Mouse (Mus musculus) kidney, adult 8-10 months (tissue): Measurements from ENCODE around the gene Myo1g.

Experiments used
- DNase-seq, 2 experiments: peaks; one replicate each; pipeline ENCODE4 v3.0.0; 2022

Gene Myo1g

DNA sequence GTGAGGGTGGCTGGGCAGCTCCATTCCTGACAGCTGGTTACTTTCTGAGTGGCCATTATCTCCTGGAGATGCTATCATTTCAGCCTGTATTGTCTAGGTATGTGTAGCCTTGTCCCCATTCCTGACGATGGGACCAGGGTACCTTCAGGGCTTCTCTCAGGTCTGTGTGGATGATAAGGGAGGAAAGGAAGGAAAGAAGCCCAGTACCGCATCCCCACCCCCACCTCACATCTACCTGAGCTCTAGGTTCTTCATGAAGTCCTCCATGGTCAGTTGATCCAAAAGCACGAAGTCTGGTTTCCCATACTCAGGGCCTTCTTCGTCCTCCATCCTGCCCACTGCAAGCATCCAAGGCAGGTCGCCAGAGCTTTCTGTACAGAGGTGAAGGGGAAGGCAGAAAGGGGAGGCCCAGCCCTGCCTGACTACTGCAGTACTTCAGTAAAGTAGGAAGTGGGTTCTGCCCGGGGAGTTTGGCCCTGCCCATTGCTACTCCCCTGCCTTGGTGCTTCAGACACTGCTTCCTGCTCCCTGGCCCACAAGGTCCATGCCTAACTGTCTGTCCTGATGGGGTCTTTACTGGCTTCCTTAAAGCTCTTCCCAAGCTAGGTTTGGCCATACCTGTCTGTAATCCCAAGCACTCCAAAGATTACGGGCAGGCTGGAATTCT lies at the start of gene Myo1g:
Myo1g (minus strand) TSS at position 459 of the 667 bp plus-strand sequence.
- DNase-seq: no peak

GRCm38 (mm10) chr11:6569410-6569777 lies 48.6 kb upstream of the Myo1g start:
- DNase-seq: no peak

GRCm38 (mm10) chr11:6568584-6569409 lies 48.0 kb upstream of the Myo1g start:
- no peak for DNase-seq

GRCm38 (mm10) chr11:6567951-6568350 lies 47.2 kb upstream of the Myo1g start:
- DNase-seq: no peak

- no peak for DNase-seq
These were observed 45.7 kb upstream of the Myo1g start for GRCm38 (mm10) chr11:6566496-6566895.

DNA sequence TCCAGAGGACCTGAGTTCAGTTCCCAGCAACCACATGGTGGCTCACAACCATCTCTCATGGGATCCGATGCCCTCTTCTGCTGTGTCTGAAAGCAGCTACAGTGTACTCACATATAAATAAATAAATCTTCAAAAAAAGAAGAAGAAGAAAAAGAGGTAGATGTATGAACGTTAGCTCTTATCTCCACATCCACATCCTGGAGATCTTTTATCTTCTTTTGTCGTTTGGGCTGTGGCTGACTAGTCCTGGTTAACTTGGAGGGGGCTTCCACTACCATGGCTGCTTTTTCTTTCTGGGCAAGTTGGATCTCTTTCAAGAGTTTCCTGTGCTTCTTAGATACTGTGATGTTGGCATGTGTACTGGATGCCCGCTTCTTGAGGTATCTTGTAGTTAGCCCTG lies 42.4 kb upstream of the Myo1g start:
- no peak for DNase-seq

GRCm38 (mm10) chr11:6562359-6562758 lies 41.6 kb upstream of the Myo1g start:
- DNase-seq: no peak

DNA sequence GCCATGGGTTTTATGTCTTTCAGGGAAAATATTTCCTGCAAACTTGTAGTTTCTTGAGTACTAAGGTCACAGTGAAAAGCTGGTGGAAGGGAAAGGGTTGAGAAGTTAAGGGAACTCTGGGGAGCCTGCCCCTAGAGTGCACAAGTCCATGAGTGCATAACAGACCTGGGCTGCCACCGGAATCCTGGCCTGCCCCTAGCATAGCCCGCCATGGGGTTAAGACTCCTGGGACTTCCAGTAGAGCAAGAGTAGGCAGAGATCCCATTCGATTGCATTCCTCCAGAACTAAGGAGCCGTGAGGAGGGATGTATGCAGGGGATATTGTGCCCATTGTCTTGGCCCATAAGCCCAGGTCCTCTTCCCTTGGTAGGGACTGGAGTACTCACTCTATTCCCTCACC lies 40.7 kb upstream of the Myo1g start:
- DNase-seq: no peak

DNA sequence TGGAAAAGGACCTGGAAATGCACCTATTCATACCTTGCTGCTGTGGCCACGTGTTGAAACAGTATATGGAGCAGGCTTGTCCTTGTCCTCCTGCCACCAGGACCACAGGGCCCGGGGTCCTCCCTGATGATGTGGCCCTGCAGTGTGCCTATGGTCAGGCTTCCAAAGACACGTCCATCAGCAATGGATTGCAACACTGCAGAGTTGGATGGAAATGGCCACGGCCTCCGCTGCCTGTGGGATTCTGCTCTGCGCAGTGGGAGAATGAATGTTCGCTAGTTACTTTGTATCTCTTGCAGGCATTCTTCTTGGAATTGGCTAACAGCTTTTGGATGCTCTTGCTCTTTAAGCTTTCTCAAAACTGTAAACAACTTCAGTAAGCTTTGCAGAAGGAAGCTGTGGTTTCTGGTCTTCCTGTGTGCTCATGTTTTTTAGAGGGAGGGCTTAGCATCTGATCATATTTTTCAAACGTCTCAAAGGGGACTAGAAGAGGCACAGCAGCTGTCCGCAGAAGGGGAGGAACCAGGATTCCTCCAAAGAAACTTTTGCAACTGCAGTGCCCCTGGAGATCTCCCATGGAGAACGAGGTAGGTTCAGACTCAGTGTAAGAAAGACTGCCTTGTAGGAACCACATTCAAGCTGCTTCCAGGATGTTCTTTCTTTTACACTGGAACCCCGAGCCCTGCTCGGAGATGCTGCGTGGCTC lies 40.0 kb upstream of the Myo1g start:
- DNase-seq: no peak

GRCm38 (mm10) chr11:6559996-6560395 lies 39.2 kb upstream of the Myo1g start:
- no peak for DNase-seq

- DNase-seq: no peak
These were observed 37.5 kb upstream of the Myo1g start for GRCm38 (mm10) chr11:6558234-6558633.

DNA sequence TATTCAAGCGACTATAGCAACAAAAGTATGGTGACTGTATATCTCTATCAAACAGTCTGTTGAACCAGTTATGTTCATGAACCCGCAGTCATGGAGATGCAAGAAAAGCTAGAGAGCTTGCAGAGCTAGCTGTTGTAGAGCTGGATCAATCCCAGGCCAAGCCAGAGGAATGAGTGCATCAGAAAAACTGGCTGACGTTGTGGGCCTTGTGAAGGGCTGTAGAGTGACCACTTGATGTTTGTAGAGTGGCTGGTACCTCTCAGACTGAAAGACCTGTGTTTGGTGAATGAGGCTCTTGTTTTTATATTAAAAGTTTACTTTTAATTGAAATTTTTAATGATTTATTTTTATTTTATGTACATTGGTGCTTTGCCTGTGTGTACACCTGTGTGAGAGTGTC lies 29.4 kb upstream of the Myo1g start:
- no peak for DNase-seq

DNA sequence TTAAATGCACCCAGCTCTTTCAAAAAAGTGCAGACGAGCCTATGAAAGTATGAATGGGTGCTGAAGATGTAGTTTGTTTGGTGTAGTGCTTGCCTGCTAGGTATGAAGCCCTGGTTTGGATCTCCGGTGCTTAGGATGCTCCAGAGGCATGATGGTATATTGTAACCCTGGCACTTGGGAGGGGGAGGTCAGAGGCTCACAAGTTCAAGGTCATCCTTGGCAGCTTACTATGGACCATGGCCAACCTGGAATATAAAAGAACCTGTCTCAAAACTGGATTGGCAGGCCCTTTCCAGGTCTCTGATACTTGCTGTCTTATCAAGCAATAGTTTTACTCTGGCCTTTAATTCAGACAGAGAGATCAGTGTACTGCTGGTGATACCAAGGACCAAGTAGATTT lies 29.0 kb upstream of the Myo1g start:
- DNase-seq: no peak

DNA sequence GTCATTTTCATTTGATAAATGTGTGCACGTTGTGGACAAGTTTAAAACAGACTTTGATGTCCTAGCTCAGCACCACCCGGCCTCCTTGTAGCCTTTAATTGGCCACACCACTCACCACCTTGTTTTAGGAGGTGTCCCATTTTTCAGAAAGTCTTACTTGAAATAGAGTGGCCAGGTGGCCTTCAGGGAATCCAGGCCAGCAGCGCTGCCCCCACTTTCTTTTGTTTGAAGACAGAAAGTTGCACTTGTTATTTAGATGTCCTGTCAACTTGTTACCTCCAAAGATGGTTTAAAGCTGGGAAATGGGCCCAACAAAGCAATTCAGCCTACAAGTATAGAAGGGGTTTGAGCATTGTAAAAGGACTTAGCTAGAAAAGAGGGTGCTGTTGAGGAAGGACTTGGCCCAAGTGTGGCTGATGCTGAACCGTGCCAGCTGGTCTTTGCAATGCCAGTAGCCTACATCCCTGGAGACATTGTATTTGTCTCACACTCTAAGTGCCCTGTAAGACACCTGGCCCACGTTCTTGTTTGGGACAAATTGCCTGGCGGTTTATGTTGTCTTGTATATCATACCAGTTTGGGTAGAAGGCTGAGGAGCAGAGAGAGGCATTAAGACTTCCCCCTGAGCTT lies 27.0 kb upstream of the Myo1g start:
- no peak for DNase-seq

DNA sequence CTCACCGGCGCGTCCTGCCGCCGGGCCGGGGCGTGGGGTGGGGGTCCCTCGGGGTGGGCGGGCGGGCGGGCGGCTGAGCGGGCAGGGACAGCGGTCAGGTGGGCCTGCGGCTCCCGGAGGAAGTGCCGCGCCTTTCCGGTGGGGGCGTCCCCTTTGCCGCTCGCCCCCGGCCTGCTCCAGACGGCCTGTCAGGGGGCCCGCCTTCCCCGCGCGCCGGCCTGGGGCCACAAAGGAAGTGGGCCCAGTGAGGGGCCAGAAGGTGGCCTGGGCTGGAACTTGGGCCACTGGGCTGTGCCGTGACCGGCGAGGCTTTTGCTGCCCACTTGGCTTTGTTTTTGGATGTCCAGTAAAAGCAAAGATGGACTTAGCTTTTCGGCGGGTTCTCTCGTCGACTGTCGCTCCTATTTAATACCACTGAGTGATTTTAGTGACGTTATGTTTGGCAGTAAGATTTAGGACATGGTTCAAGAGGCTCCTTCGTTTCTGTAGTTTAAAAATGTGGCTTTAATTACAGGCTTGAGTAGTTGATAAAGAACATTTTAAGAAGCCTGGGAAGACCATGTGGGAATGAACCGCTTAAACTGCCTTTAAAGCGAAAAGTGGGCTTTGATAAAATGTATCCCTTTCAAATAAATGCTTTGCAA lies 26.4 kb upstream of the Myo1g start:
- peak; percentile 55 to 59 for DNase-seq

DNA sequence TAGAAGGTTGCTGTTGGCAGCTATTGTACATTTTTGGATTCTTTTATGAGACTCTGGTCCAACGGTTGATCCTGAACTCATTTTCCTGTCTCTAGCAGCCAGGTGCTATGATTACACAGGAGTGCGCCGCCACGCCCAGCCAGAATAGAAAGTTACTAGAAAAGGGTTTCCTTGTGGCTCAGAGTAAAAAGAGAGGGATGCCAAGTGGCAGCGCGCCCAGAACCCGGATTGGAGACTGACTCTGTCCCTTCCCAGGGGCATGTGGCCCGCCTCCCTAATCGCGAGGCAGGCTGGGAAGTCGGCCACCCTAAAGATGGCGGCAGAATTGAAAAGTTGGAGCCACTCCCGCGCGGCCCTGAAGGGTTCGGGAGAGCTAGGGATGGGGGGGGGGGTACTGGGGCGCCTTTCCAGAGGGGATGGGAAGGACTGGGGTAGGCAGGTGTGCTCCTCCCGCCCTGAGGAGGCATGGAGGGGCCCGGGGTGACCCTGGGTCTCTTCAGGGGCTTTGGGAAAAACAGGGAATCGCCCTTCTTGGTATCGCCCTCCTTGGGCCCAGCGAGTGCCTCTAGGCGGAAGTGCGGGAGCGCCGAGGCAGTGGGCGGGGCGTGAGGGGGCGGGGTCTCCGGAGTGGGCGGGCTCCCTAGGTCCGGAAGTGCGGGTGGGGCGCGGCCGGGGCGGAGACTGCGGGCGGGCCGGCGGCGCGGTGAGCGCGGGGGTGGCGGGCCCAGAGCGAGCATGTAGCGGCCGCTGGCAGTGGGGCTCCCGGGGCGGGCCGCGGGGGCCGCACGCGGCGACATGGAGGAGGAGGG lies 25.6 kb upstream of the Myo1g start, which contains the start of gene Ccm2:
Ccm2 (plus strand) TSS at position 683 of the 809 bp plus-strand sequence.
- peak; percentile 98 to 100 for DNase-seq

DNA sequence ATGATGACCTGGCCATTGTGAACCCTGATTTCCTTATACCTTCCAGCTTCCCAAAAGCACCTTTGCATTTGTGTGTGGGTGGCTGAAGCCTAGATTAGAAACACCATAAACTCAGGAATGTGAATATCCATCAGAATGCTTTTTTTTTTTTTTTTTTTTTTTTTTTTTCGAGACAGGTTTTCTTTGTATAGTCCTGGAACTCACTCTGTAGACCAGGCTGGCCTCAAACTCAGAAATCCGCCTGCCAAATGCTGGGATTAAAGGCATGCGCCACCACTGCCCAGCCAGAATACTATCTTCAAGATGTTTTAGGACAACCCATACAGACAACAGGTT lies 25.1 kb upstream of the Myo1g start:
- DNase-seq: no peak

- no peak for DNase-seq
These were observed 24.6 kb upstream of the Myo1g start for GRCm38 (mm10) chr11:6545186-6545856.

GRCm38 (mm10) chr11:6544683-6545082 lies 23.9 kb upstream of the Myo1g start:
- no peak for DNase-seq

GRCm38 (mm10) chr11:6530746-6531145 lies 10.0 kb upstream of the Myo1g start:
- no peak for DNase-seq

DNA sequence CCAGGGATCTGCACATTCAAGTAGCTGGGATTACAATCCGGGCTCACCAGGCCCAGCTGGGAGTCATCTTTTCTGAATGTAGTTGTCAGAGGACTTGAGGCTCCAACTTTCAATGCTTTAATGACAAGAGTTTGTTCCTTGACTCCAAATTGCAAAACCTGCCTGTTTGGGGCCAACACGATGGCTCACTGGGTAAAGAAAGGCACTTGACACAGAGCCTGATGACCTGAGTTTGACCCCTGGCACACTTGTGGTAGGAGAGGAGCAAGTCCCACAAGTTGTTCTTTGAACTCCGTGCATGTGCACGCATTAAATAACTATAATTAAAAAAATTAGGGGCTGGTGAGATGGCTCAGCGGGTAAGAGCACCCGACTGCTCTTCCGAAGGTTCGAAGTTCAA lies 9.2 kb upstream of the Myo1g start:
- peak in 1 of 2 experiments; percentile 15 for DNase-seq
